Mouse (Mus musculus) neural tube, embryonic 13.5 days (tissue): ENCODE measurements at regions not wholly inside any gene's neighbourhood (a gene's known extent, or its start where the extent isn't known, plus 50 kb on each side); places are given as distances from the start of the nearest gene placed in this dataset.

Experiments used
- ATAC-seq: fragments of 200-750 bp; cut with Nextera tagmentation; 2 replicates; pipeline ENCODE4 v1.8.0; 2017; ENCODE audit warnings: low read depth, mild to moderate bottlenecking, moderate TSS enrichment, moderate library complexity
- H3K27ac ChIP-seq: fragments of 300-500 bp; sonication (generic); replicated peaks from 2 replicates; pipeline ENCODE4 v1.5.1; 2015; ENCODE audit warnings: moderate library complexity, mild to moderate bottlenecking, inconsistent platforms
- H3K27me3 ChIP-seq: fragments of 300-500 bp; sonication (generic); 2 replicates; pipeline ENCODE4 v1.6.1; 2015; ENCODE audit warnings: mild to moderate bottlenecking, inconsistent platforms
- H3K36me3 ChIP-seq: fragments of 300-500 bp; sonication (generic); 2 replicates; pipeline ENCODE4 v1.6.1; 2015; ENCODE audit warnings: mild to moderate bottlenecking, inconsistent platforms
- H3K4me1 ChIP-seq: fragments of 300-500 bp; sonication (generic); replicated peaks from 2 replicates; pipeline ENCODE4 v1.6.1; 2015; ENCODE audit warnings: inconsistent platforms
- H3K4me2 ChIP-seq: fragments of 300-500 bp; sonication (generic); 2 replicates; pipeline ENCODE4 v1.6.1; 2015; ENCODE audit warnings: inconsistent platforms, mild to moderate bottlenecking, moderate library complexity
- H3K4me3 ChIP-seq: fragments of 300-500 bp; sonication (generic); 2 replicates; pipeline ENCODE4 v1.5.1; 2015; ENCODE audit warnings: mild to moderate bottlenecking, inconsistent platforms
- H3K9ac ChIP-seq: fragments of 300-500 bp; sonication (generic); 2 replicates; pipeline ENCODE4 v1.6.1; 2015; ENCODE audit warnings: moderate library complexity, mild to moderate bottlenecking, inconsistent platforms
- H3K9me3 ChIP-seq: fragments of 300-500 bp; sonication (generic); 2 replicates; pipeline ENCODE4 v1.6.1; 2016; ENCODE audit warnings: inconsistent platforms
- WGBS: fragments of 180-500 bp; shearing (Covaris S2); methylation state at CpG from one replicate; pipeline ENCODE4 v1.1.7; 2015; 5-methylcytosine and 5-hydroxymethylcytosine counted together

- H3K4me2 ChIP-seq: no peak overlapping the region
- H3K9me3 ChIP-seq: no peaks in the 10 kb centered on the region
- no peak; the same call in 1 of the 2 replicates for ATAC-seq
- no peaks in the 10 kb centered on the region for H3K36me3 ChIP-seq
- no peak overlapping the region for H3K4me3 ChIP-seq
- 36% methylated on average over 1 of the region's 1 CpGs for WGBS
- H3K9ac ChIP-seq: no peak overlapping the region
- H3K4me1 ChIP-seq: no peaks in the 10 kb centered on the region
- no peaks in the 10 kb centered on the region for H3K27me3 ChIP-seq
- no peak overlapping the region for H3K27ac ChIP-seq
Measured at GRCm38 (mm10) chr11:90775752-90776151, 87.6 kb upstream of the Tom1l1 start.

DNA sequence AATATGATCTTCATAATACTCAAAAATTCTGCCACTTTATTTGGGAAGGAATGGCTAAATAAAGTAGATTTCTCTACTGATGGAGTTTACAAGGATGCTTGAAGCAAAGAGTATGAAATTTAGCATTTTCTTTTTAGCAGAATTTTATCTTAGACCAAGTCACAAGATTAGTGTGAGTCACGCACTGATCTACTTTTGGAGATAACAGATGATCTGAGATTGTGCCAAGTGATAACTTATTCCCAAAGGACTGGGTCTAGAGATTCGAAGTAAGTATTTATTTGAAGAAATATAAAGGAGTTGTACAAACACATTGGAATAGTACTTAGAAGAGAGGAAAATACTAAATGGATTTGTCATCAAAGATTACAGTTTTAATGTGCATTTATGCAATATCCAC lies 67.8 kb upstream of the Tom1l1 start:
- Histone ChIP-seq H3K27ac (no peak overlapping the region), H3K9me3 (no peaks in the 10 kb centered on the region), H3K4me3 (no peak overlapping the region), H3K36me3 (no peaks in the 10 kb centered on the region), H3K9ac (no peak overlapping the region), H3K4me2 (no peak overlapping the region), H3K27me3 (no peaks in the 10 kb centered on the region), H3K4me1 (no peaks in the 10 kb centered on the region)
- WGBS: 93% methylated on average over 2 of the region's 2 CpGs
- no peak for ATAC-seq

DNA sequence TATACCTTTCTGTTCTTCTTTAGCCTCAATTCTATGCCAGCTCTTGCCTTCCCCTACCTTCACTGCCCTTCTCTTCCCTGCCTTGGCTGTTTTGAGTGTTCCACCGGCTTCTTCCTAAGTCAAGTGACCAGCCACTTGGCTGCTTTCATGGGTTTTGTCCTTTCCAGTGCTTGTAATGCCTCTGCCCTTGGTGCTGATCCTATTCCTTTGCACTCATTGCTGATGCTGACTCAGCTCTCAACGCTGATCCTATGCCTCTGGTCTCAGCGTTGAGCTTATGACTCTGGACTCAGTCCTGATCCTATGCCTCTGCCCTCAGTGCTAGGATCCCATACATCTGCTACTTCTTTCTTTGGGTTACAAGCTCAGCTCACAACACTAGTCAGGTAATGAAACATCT lies 60.3 kb upstream of the Tom1l1 start:
- H3K36me3 ChIP-seq: no peaks in the 10 kb centered on the region

GRCm38 (mm10) chr11:90741952-90742617 lies 53.9 kb upstream of the Tom1l1 start:
- ATAC-seq: peak; percentile 74
- H3K4me1 ChIP-seq: peaks cover 19% of the 10 kb centered on the region
- no peak overlapping the region for H3K4me3 ChIP-seq
- H3K27ac ChIP-seq: peak overlapping the region; percentile 28
- WGBS: 39% methylated on average over 10 of the region's 10 CpGs
- no peak overlapping the region for H3K9ac ChIP-seq
- H3K9me3 ChIP-seq: no peaks in the 10 kb centered on the region
- no peak overlapping the region for H3K4me2 ChIP-seq
- H3K27me3 ChIP-seq: no peaks in the 10 kb centered on the region
- no peaks in the 10 kb centered on the region for H3K36me3 ChIP-seq

More for the DNA sequence above, 60.3 kb upstream of the Tom1l1 start:
- H3K9ac ChIP-seq: no peak overlapping the region
- H3K27ac ChIP-seq: no peak overlapping the region
- H3K4me2 ChIP-seq: no peak overlapping the region
- 73% methylated on average over 3 of the region's 3 CpGs for WGBS
- H3K4me1 ChIP-seq: no peaks in the 10 kb centered on the region
- no peaks in the 10 kb centered on the region for H3K27me3 ChIP-seq
- no peak overlapping the region for H3K4me3 ChIP-seq
- ATAC-seq: no peak
- H3K9me3 ChIP-seq: no peaks in the 10 kb centered on the region

- H3K27ac ChIP-seq: no peak overlapping the region
- no peak for ATAC-seq
Measured at GRCm38 (mm10) chr11:90739501-90739900, 51.3 kb upstream of the Tom1l1 start.

DNA sequence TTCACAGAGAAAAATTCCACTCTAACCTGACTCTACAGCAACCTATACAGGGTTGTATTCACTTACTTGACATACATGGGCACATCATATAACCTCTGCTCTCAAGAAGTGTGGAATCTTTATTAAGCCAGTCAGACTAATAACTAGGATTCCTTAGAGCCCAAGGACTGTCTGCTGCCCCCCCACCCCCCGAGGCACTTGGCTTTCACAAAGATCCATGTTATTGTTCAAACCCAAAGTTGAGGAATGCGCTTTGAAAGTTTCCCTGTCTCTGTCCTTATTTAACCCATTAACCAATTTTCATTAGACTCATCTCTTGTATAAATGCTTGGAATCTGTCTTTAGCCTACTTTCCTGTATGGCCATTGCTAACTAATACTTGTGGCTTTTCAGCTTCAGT lies 50.6 kb upstream of the Tom1l1 start:
- ATAC-seq: no peak
- Histone ChIP-seq H3K4me3 (no peak overlapping the region), H3K27ac (no peak overlapping the region), H3K4me2 (no peak overlapping the region), H3K27me3 (no peaks in the 10 kb centered on the region), H3K9me3 (no peaks in the 10 kb centered on the region), H3K9ac (no peak overlapping the region), H3K36me3 (no peaks in the 10 kb centered on the region), H3K4me1 (peaks cover 19% of the 10 kb centered on the region)
- 85% methylated on average over 2 of the region's 2 CpGs for WGBS

More at GRCm38 (mm10) chr11:90739501-90739900, 51.3 kb upstream of the Tom1l1 start:
- Histone ChIP-seq H3K9ac (no peak overlapping the region), H3K36me3 (no peaks in the 10 kb centered on the region), H3K27me3 (no peaks in the 10 kb centered on the region), H3K4me3 (no peak overlapping the region), H3K4me1 (peaks cover 19% of the 10 kb centered on the region), H3K4me2 (no peak overlapping the region), H3K9me3 (no peaks in the 10 kb centered on the region)
- WGBS: 87% methylated on average over 3 of the region's 3 CpGs
